ENCODE assay signal across 10 mouse cellular contexts in the genomic region with DNA sequence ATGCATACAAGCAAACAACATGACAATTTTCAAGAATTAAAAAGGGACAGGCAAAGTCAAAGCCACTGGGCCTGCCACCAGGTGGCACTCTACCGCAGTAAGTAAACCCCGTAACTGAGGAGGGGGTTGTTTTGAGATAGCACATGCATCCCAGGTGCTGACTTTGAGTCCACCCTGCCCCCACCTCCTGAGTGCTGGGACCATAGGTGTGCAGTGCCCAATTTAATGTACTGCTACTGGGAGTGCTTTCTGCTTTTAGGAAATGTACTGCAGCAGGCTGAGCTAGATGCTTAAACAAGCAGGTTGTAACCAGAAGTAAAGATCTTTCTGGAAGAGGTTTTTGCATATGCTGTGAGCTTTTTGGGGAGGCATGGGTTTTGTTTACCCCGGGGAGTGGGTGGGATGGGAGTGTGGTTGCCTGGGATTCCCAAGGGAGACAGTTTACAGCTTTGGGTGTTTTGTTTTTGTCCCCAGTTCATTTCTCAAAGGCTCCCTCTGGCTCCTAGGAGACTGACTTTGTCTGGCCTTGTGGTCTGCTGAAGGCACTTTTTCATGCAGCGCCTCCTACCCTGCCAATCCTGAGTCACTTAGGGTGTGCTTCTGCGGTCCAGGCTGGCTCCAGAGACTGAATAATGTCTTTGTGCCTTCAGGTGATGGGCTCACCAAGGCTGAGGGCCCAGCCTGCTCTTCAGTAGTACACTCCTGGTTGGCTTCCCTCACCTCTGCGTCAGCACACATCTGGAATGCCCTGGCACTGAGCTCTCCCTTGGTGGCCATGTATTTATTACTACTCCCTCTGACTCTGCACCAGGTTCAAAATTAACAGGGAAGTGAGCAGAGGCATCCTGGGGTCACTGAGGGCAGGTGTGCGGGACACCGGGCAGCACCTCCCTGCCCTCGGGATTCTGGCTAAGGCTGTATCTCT. TPM values are rescaled to one million over a fixed set of nuclear protein-coding genes. Genes with fewer than 3 reads are reported as not detected.
DNase-seq lines count a peak whose midpoint lies in the region; ATAC-seq and TF ChIP-seq lines count a peak whose summit lies in the region.
"Had no signal": no experiment of that assay in that cellular context is flagged by ENCODE, and none has a peak within 500 bp of the region (broad histone marks: within the 10 kb centered on the region; RNA-seq: fewer than 3 reads in every experiment).

No protein-coding gene starts in this region.

- no peak overlapping the region for H3K9ac ChIP-seq in neural tube, embryonic 14.5 days (replicated peaks; ENCODE audit: low read depth, low read length)
- H3K9ac ChIP-seq: lung, embryonic 15.5 days had no signal

- peak; percentile 75 for TF ChIP-seq CTCF in cortical plate, adult 2 months (IDR thresholded peaks at IDR 0.05; ENCODE audit: extremely low read depth, insufficient read depth, low read length)

- H3K4me2 ChIP-seq in neural tube, embryonic 14.5 days (ENCODE audit: low read depth, low read length): no peak overlapping the region
- H3K4me2 ChIP-seq: lung, embryonic 15.5 days had no signal

- no peak overlapping the region for H3K27ac ChIP-seq in cortical plate, adult 2 months (ENCODE audit: insufficient read depth, low read length)
- peak overlapping the region; percentile 28; the same call in 1 of the 2 replicates for H3K27ac ChIP-seq in neural tube, embryonic 14.5 days (ENCODE audit: low read depth, low read length)
- H3K27ac ChIP-seq: lung, embryonic 15.5 days had no signal

- 58% methylated on average over 9 of the region's 9 CpGs for WGBS in neural tube, embryonic 14.5 days

- H3K9me3 ChIP-seq in neural tube, embryonic 14.5 days (ENCODE audit: control insufficient read depth, low read length): no peaks in the 10 kb centered on the region
- H3K9me3 ChIP-seq: lung, embryonic 15.5 days had no signal

- H3K4me3 ChIP-seq in cortical plate, adult 2 months (ENCODE audit: insufficient read depth, low read length): no peak overlapping the region
- H3K4me3 ChIP-seq in neural tube, embryonic 14.5 days (ENCODE audit: low read depth, low read length): no peak overlapping the region
- H3K4me3 ChIP-seq: lung, embryonic 15.5 days had no signal

- ATAC-seq in neural tube, embryonic 14.5 days (ENCODE audit: low read depth): no peak
- no peak for ATAC-seq in megakaryocyte, adult 5-6 weeks (ENCODE audit: poor library complexity, severe bottlenecking)

- peaks cover 32% of the 10 kb centered on the region for H3K36me3 ChIP-seq in neural tube, embryonic 14.5 days (ENCODE audit: control insufficient read depth, insufficient read depth, low read length)

- DNase-seq in gastrocnemius, postnatal 10 days: peak; percentile 62
- no peak for DNase-seq in gastrocnemius, adult 8-10 months (ENCODE audit: low spot score in 2 of 2)
- peak; percentile 32 for DNase-seq in urinary bladder, postnatal 14 days (ENCODE audit: low spot score)
- DNase-seq in urinary bladder, postnatal 36 days (ENCODE audit: low spot score in 2 of 2): no peak
- peak; percentile 67 to 74 for DNase-seq in kidney, postnatal 25 days

- TF ChIP-seq POLR2A in cortical plate, adult 2 months (IDR thresholded peaks at IDR 0.05; ENCODE audit: extremely low read depth, insufficient read depth, low read length): no peak

- H3K4me1 ChIP-seq in cortical plate, adult 2 months (ENCODE audit: control insufficient read depth, insufficient read depth, low read length): 0 out of 2 replicates have a peak, but pooled peaks cover 3% of the 10 kb centered on the region
- H3K4me1 ChIP-seq in neural tube, embryonic 14.5 days (ENCODE audit: control insufficient read depth, insufficient read depth, low read length): peaks cover 19% of the 10 kb centered on the region

- no peaks in the 10 kb centered on the region for H3K27me3 ChIP-seq in neural tube, embryonic 14.5 days (ENCODE audit: control insufficient read depth, insufficient read depth, low read length)
- H3K27me3 ChIP-seq: lung, embryonic 15.5 days had no signal

RNA-seq across cellular contexts. Expression of a gene that starts 2.2 kb away (rescaled TPM):
- total RNA-seq in gastrocnemius, postnatal 10 days (2021): 10 to 100 TPM; 74.5 to 75.9 TPM
- total RNA-seq in gastrocnemius, adult 8-10 months (2022): 10 to 100 TPM; 17.6 to 20.2 (median 19.4) TPM
- 29.1 and 33.1 TPM in 2 replicates for polyA plus RNA-seq in cortical plate, adult 2 months (2012; rRNA removed)
- 28.0 and 34.8 TPM in 2 replicates for polyA plus RNA-seq in neural tube, embryonic 14.5 days (2014; fragmentation: Nextera tagmentation; extraction: Ambion mirVana)
- 0.27 and 0.40 TPM in 2 replicates for total RNA-seq in megakaryocyte, adult 5-6 weeks (2015)
- 0.73 and 0.88 TPM in 2 replicates for total RNA-seq in megakaryocyte, adult 5-6 weeks (2017)

RNA-seq across cellular contexts. Expression of a gene that starts 4.7 kb away (rescaled TPM):
- 1,000 to 10,000 TPM in 1 of 2 experiments, 100 to 1,000 TPM in 1; 978 to 1,057 TPM for total RNA-seq in gastrocnemius, postnatal 10 days (2021)
- 100 to 1,000 TPM; 528 to 780 (median 621) TPM for total RNA-seq in gastrocnemius, adult 8-10 months (2022)
- polyA plus RNA-seq in cortical plate, adult 2 months (2012; rRNA removed): 1,795 and 1,828 TPM in 2 replicates
- 674 and 718 TPM in 2 replicates for polyA plus RNA-seq in neural tube, embryonic 14.5 days (2014; fragmentation: Nextera tagmentation; extraction: Ambion mirVana)
- 716 and 867 TPM in 2 replicates for total RNA-seq in megakaryocyte, adult 5-6 weeks (2015)
- 2,870 and 3,242 TPM in 2 replicates for total RNA-seq in megakaryocyte, adult 5-6 weeks (2017)

RNA-seq across cellular contexts. Expression of a gene that starts 54.2 kb away (rescaled TPM):
- 1 to 10 TPM; 1.0 to 1.1 TPM for total RNA-seq in gastrocnemius, postnatal 10 days (2021)
- not detected for total RNA-seq in gastrocnemius, adult 8-10 months (2022)
- 2.0 and 2.9 TPM in 2 replicates for polyA plus RNA-seq in cortical plate, adult 2 months (2012; rRNA removed)
- 0.71 and 2.0 TPM in 2 replicates for polyA plus RNA-seq in neural tube, embryonic 14.5 days (2014; fragmentation: Nextera tagmentation; extraction: Ambion mirVana)
- total RNA-seq in megakaryocyte, adult 5-6 weeks (2015): not detected in 2 replicates
- total RNA-seq in megakaryocyte, adult 5-6 weeks (2017): not detected in 2 replicates
- total RNA-seq: common myeloid progenitor, adult 5-6 weeks had no signal

Comparison
In these comparisons a context has a peak if more than half of its experiments do, and no peak if none do; other contexts are left out.
1. DNase-seq: peak in gastrocnemius, postnatal 10 days (single experiment), urinary bladder, postnatal 14 days (single experiment) and kidney, postnatal 25 days (2 of 2); none in gastrocnemius, adult 8-10 months (0 of 2) and urinary bladder, postnatal 36 days (0 of 2).
2. RNA of a gene that starts 2.2 kb away (total RNA-seq): 74.5 to 75.9 TPM in gastrocnemius, postnatal 10 days and 17.6 to 20.2 TPM in gastrocnemius, adult 8-10 months; 0.27 to 0.88 TPM in megakaryocyte, adult 5-6 weeks; every median in the first group is over 4 times any median in the second.